Mouse (Mus musculus) kidney, adult 2 months (tissue): ENCODE data around the gene Fam174b.

ENCODE experiments used
- CTCF ChIP-seq: fragments of 200-500 bp; conservative IDR thresholded peaks from 2 replicates; pipeline ENCODE4 v1.5.1; 2011; ENCODE audit warnings: low read depth, mild to moderate bottlenecking, control low read depth, low read length, moderate library complexity, mixed read lengths; ENCODE audit not compliant: insufficient read depth, insufficient read length
- POLR2A ChIP-seq: fragments of 200-500 bp; IDR thresholded peaks from one replicate; pipeline ENCODE4 v1.6.1; 2011; ENCODE audit warnings: low read depth, low read length, control low read depth

GRCm38 (mm10) chr7:73721046-73721445, 19.1 kb upstream of the Fam174b start:
- TF ChIP-seq CTCF = no peak
- TF ChIP-seq POLR2A = no peak
